Mouse (Mus musculus) adrenal gland, adult 8-10 months (tissue): ENCODE results near the gene Sirt7. TPM values are rescaled to one million over a fixed set of nuclear protein-coding genes. Genes with fewer than 3 reads are reported as not detected.

Source experiments
- microRNA-seq, 2 experiments: library from miRNA; unstranded; fragments of <30 nt; microRNA quantifications; one replicate each; pipeline ENCODE4 v1.2.0; 2022
- total RNA-seq, 4 experiments: library from RNA; stranded (reverse); gene quantifications; 2 replicates each; pipeline ENCODE4 v1.2.4; 2022

Gene Sirt7
- total RNA-seq, 4 experiments from 2014 or later, result 61.1 to 97.1 (median 75.7) TPM

Small RNA genes lying within 50 kb of the gene (microRNA-seq; reads per million reads assigned to microRNA genes)
- 0 to 0.50 reads per million in 2 experiments for gene Mir6936

Other genes starting within 250 kb of the Sirt7 start
- gene Faap100, start 246.5 kb downstream of the Sirt7 start, total RNA-seq, result 10 to 100 TPM; 18.4 to 39.6 (median 33.4) TPM
- 100 to 1,000 TPM in 2 of 4 experiments, 10 to 100 TPM in 2; 89.1 to 108 (median 99.5) TPM for gene Nploc4, start 187.5 kb downstream of the Sirt7 start, total RNA-seq
- gene Tspan10, start 182.6 kb downstream of the Sirt7 start, total RNA-seq, result 1 to 10 TPM in 2 of 4 experiments, not detected in 2; 2.8 to 6.6 TPM
- gene Pde6g, start 171.7 kb downstream of the Sirt7 start, total RNA-seq, result under 1 TPM; 0.16 to 0.49 (median 0.33) TPM
- 10 to 100 TPM; 25.6 to 34.1 (median 32.2) TPM for gene Oxld1, start 167.2 kb downstream of the Sirt7 start, total RNA-seq
- gene Ccdc137, start 167.1 kb downstream of the Sirt7 start, total RNA-seq, result 10 to 100 TPM; 24.2 to 33.4 (median 29.4) TPM
- 10 to 100 TPM; 22.8 to 38.7 (median 29.5) TPM for gene Arl16, start 157.6 kb downstream of the Sirt7 start, total RNA-seq
- gene Mrpl12, start 140.6 kb downstream of the Sirt7 start, total RNA-seq, result 10 to 100 TPM; 77.6 to 95.8 (median 90.1) TPM
- 100 to 1,000 TPM; 121 to 174 (median 163) TPM for gene Slc25a10, start 133.4 kb downstream of the Sirt7 start, total RNA-seq
- 1 to 10 TPM in 3 of 4 experiments, under 1 TPM in 1; 0.87 to 4.0 (median 2.3) TPM for gene Gcgr, start 94.5 kb downstream of the Sirt7 start, total RNA-seq
- gene Mcrip1, start 75.5 kb downstream of the Sirt7 start, total RNA-seq, result 10 to 100 TPM; 62.9 to 67.8 (median 65.3) TPM
- gene Ppp1r27, start 74.1 kb downstream of the Sirt7 start, total RNA-seq, result 1 to 10 TPM in 3 of 4 experiments, under 1 TPM in 1; 0.78 to 2.8 (median 1.2) TPM
- gene P4hb, start 52.0 kb downstream of the Sirt7 start, total RNA-seq, result 100 to 1,000 TPM; 439 to 580 (median 550) TPM
- 100 to 1,000 TPM; 356 to 389 (median 365) TPM for gene Arhgdia, start 43.6 kb downstream of the Sirt7 start, total RNA-seq
- 100 to 1,000 TPM in 1 of 4 experiments, 10 to 100 TPM in 3; 52.1 to 102 (median 72.7) TPM for gene Alyref, start 26.9 kb downstream of the Sirt7 start, total RNA-seq
- 100 to 1,000 TPM in 2 of 4 experiments, 10 to 100 TPM in 2; 90.3 to 112 (median 98.6) TPM for gene Anapc11, start 26.8 kb downstream of the Sirt7 start, total RNA-seq
- gene Npb, start 16.8 kb downstream of the Sirt7 start, total RNA-seq, result 1 to 10 TPM in 2 of 4 experiments, not detected in 2; 1.3 to 2.1 TPM
- gene Pcyt2, start 7.3 kb downstream of the Sirt7 start, total RNA-seq, result 100 to 1,000 TPM; 201 to 310 (median 259) TPM
- 10 to 100 TPM; 53.2 to 74.4 (median 69.7) TPM for gene Mafg, start 8.4 kb upstream of the Sirt7 start, total RNA-seq
- gene Pycr1, start 18.5 kb upstream of the Sirt7 start, total RNA-seq, result 1 to 10 TPM in 3 of 4 experiments, under 1 TPM in 1; 0.73 to 2.0 (median 1.3) TPM
- 1 to 10 TPM in 1 of 4 experiments, under 1 TPM in 2, not detected in 1; 0.65 to 1.2 (median 0.81) TPM for gene Myadml2, start 22.9 kb upstream of the Sirt7 start, total RNA-seq
- 1 to 10 TPM; 5.1 to 9.0 (median 7.2) TPM for gene Notum, start 35.9 kb upstream of the Sirt7 start, total RNA-seq
- gene Aspscr1, start 47.7 kb upstream of the Sirt7 start, total RNA-seq, result 100 to 1,000 TPM; 101 to 108 (median 106) TPM
- gene Cenpx, start 88.5 kb upstream of the Sirt7 start, total RNA-seq, result 10 to 100 TPM; 49.3 to 61.7 (median 55.7) TPM
- gene Lrrc45, start 88.7 kb upstream of the Sirt7 start, total RNA-seq, result 10 to 100 TPM; 26.1 to 57.9 (median 42.3) TPM
- gene Rac3, start 96.2 kb upstream of the Sirt7 start, total RNA-seq, result 10 to 100 TPM; 11.1 to 23.9 (median 15.9) TPM
- gene Dcxr, start 102.0 kb upstream of the Sirt7 start, total RNA-seq, result 100 to 1,000 TPM in 2 of 4 experiments, 10 to 100 TPM in 2; 41.6 to 142 (median 76.2) TPM
- gene Cbr2, start 106.9 kb upstream of the Sirt7 start, total RNA-seq, result 10 to 100 TPM in 1 of 4 experiments, 1 to 10 TPM in 3; 4.8 to 11.4 (median 6.5) TPM
- 10 to 100 TPM in 3 of 4 experiments, 1 to 10 TPM in 1; 9.3 to 13.1 (median 11.6) TPM for gene Hmga1b, start 137.6 kb upstream of the Sirt7 start, total RNA-seq
- 10 to 100 TPM; 17.3 to 21.4 (median 20.5) TPM for gene Rfng, start 159.0 kb upstream of the Sirt7 start, total RNA-seq
- gene Gps1, start 159.0 kb upstream of the Sirt7 start, total RNA-seq, result 100 to 1,000 TPM; 138 to 150 (median 147) TPM
- 10 to 100 TPM; 62.8 to 71.6 (median 70.5) TPM for gene Dus1l, start 171.2 kb upstream of the Sirt7 start, total RNA-seq
- 1,000 to 10,000 TPM in 1 of 4 experiments, 100 to 1,000 TPM in 3; 300 to 1,377 (median 701) TPM for gene Fasn, start 199.3 kb upstream of the Sirt7 start, total RNA-seq